Mouse (Mus musculus): Measurements from ENCODE around the gene Dscaml1.

The Dscaml1 gene

DNA sequence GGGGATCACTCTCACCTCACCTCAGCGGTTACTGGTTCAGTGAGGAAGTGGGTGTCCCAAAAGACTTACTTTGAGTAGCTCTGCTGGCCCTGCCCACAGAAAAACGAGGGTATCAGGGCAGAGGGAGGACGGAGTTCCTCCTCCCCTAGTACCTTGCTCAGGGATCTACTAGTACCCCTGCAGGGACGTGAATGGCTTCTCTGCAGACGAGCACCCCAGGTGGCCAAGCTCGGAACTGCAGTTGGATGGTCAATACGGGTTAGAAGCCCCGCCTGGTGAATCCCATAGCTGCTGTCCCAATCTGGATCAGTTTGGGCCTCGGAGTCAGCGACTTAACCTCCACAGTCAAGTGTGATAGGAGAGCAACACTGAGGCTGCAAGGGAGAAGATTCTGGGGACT lies 14.1 kb upstream of the Dscaml1 start:
- peak; percentile 73 for DNase-seq (ENCODE audit: low spot score)

DNA sequence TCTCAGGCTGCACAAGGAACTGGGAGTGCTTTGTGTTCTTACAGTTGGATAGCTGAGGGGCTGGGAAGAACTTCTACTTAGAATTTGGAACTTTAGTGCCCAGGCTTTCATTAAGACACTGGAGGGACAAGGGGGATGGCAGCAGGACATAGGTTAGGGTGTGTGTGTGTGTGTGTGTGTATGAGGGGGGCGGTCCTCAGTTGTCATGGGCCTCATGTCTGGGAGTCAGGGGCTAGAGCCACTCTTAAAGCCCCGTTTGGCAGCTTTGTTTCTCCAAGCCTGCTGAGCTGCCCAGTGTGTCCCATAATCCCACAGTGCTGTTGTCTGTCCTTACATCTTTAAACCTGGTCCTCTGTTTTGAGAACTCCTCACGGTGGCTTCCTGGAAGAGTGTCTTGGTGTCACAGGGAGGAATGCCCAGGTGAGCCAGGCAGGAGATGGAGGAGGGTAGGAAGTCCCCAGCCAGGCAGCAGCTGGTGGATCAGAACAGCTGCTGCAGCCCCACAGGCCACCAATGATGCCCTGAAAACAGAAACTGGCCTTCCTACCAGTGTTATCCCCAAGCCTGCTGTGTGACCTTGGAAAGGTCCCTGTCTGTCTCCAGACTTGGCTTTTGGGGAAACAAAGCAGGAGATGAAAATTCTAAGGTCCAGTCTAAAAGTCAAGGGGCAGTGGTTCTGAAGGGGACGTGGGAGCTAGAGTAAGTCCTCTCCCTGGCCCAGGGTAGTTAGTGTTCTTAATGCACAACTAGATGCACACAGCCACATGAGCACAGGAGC lies 13.5 kb upstream of the Dscaml1 start:
- no peak for DNase-seq (ENCODE audit: low spot score)

DNA sequence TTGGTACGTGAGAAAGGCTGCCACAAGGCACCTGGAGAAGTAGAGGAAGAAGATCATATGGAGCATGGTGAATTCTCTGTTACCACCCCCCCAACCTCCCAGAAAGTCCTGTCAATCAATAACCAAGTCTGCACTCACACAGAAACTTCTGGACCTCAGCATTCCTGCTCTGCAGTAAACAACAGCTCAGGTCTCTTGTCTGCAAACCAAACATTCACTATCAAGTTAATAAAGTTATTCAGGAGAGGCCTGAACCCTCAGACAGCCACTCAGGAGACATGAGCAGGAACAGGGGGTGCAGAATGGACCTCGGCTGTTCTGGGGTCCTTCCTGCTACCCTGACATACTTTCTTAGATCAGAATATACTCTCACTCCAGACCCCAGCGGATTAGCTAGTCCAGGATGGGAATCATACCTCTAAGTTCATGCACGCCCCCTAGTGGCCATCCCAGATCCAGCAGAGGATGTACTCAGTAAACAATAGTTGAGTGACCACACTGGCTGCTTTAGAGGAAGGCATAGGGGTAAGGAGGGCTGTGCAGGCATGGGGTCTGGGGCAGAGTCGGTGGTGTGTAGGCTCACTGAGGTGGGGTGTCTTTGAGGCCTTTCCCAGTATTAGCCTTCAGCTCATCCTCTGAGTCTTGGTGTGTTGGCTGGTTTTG lies 12.8 kb upstream of the Dscaml1 start:
- no peak for DNase-seq (ENCODE audit: low spot score)

DNA sequence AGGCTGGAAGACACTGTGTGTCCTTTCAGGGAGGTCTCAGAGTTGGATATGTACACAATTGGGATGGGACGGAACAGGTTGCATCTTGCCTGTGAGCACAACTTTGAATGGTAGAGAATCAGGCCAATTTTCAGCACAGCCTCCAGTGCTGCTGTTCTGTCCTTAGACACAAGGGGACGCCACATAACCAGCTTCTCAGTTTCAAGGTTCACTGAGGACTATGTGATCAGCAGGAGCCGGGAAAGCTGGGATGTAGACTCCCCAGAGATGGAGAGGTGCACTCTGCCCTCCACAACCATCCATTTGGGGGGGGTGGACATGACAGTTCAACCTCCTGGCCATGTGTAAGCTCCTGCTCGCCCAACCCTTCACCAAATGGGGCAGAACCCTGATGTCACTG lies 10.5 kb upstream of the Dscaml1 start:
- DNase-seq (ENCODE audit: low spot score) = no peak

DNA sequence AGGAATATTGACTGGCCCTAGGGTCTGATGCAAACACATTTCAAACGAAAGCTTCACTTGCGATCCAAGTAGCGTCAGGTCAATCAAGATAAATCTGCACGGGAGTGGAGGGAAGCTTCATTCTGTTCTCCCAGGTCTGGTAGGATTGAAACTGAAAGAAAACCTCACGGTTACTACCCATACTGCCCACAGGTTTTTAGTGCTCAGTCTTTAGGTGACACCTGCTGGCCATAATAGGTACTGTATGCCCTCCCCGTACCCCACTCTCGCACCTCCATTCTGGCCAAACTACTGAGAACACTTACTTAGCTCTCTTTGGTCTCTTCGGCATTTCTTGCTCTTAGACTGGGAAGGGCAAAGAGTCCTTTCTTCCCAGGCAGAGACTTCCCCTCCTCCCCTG lies 9.2 kb upstream of the Dscaml1 start:
- no peak for DNase-seq (ENCODE audit: low spot score)

DNA sequence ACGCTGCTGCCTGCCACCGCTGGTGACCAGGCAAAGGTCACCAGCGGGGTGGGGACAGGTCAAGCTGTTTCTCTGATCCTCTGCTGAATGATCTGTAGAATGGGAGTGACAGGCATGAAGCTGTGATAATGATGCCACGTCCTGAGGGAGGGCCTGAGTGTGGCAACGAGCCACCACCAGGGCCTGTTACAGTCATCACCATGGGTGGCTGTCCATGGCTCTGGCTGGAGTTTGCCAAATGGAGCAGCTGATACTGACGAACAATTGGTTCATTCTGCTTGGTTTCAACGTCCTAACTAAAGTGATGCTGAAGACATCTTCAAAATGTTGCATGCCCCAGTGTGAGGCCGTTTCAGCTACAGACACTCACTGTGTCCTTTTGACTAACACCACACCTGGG lies 8.2 kb upstream of the Dscaml1 start:
- no peak for DNase-seq (ENCODE audit: low spot score)

DNA sequence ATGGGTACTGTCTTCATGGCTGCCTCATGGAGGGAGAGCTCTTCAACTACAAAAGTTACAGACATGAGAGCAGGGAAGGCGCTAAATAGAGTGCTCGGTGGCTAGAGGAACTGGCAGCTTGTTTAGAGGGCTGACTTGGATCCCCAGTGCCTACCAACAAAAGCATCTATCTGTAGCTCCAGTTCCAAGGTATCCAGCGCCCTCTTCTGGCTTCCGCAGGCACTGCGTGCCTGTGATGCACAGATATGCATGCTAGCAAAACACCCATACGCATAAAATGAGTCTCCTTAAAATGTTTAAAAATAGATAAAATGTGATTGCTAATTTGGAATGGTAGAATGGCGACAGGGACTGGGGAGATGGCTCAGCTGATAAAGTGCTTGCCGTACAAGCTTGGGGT lies 5.2 kb upstream of the Dscaml1 start:
- DNase-seq (ENCODE audit: low spot score) = no peak

DNA sequence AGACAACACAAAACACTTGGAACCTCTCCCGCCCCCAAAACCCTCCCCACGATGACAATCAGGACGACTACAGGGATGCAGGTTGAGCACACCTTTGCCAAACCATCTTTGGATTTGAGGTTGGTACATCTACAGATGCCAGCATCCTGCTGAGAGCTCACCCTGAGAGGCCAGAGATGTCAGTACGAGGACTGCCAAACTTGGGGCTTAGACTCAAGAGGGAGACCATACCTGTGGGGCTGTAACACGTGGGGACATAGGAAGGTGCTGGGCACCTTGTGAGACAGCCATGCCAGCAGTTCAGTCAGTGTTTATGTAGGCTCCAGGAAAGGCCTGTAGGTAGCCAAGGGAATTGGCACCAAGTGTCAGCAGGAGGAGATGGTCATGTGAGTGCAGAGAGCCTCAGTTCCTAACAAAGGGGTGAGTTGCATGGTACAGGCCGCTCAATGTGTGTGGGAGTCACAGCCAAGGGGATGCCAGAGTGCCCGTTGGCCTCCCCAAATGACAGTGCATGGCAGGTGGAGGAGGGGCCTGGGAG lies 3.6 kb upstream of the Dscaml1 start:
- no peak for DNase-seq (ENCODE audit: low spot score)

DNA sequence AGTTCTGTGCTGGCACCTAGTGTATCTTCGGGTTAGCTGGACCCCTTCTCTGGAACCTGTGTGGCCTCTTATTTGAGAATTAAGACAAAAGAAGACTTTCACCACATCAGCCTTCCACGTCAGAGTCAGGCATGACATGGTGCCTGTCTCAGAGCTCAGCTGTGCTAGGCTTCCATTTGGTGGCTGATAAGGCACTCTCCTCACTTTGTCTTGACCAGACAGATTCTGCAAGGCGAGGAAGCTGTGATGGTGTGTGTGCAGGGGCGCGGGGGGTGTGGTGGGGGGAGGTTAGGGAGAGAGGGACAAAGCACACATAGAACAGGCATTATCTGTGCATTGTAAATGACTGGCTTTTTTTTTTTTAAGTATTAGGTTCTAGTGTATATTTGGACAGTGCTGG lies 3.0 kb downstream of the Dscaml1 start:
- no peak for DNase-seq (ENCODE audit: low spot score)

DNA sequence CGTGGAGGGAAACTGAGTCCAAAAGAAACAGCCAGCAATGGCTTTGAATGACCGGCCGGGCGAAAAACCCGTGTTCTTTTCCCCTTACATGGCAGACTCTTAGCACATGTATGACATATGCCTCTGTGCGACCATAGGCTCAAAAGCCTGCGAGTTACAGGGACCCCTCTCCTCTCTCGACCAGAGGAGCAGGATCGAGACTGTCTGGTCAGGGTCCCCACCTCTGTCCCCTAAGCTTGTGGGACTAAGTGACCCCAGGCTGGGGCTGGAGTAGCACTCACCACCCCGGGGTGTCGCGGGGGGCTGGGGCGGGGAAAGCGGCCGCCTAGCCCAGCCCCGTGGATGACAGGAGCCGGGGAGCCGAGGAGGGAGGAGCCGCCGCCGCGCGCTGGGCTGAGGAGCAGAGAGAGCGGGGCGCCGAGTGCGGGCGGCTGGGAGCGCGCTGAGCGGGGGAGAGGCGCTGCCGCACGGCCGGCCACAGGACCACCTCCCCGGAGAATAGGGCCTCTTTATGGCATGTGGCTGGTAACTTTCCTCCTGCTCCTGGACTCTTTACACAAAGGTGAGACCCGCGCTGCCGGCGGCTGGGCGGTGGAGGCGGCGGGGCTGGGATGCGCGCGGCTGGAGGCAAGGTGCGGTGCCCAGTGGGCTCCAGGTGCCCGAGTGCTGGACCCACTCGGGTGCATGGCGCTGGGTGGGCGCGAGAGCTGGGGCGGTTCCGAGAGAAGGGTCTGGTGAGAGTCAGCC lies 3.7 kb downstream of the Dscaml1 start:
- no peak for DNase-seq (ENCODE audit: low spot score)

DNA sequence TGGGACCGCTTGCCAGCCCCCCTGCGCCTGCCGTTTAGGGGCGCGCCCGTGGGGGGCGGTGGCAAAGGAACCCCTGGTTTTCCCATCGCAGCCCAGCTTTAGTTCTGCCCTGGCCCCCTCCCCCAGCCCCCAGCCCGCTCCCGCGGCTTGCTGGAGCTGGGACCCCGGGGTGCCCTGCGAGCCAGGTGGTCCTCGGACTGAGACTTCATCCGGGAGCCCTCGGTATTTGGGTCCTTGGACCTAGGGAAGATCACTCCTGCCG lies 4.2 kb downstream of the Dscaml1 start:
- DNase-seq (ENCODE audit: low spot score) = no peak

DNA sequence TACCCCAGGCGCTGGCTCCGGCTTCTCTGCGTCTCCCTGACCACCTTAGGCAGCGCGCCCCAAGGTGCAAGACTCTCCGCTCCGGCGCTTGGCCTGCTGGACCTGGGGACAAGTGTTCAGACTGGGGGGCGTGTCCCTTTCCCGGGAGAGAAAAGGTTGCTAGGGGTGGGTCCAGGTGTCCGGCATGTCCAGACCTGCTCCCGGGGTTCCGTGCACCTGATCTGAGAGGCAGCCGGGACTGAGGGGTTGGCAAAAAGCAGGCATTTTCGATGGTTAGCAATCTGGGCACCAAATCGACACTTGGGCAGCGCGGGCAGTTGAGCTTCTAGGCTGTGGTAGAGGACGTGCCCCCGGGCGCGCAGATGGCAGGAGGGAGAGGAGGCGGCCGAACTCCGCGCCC lies 4.7 kb downstream of the Dscaml1 start:
- no peak for DNase-seq (ENCODE audit: low spot score)

DNA sequence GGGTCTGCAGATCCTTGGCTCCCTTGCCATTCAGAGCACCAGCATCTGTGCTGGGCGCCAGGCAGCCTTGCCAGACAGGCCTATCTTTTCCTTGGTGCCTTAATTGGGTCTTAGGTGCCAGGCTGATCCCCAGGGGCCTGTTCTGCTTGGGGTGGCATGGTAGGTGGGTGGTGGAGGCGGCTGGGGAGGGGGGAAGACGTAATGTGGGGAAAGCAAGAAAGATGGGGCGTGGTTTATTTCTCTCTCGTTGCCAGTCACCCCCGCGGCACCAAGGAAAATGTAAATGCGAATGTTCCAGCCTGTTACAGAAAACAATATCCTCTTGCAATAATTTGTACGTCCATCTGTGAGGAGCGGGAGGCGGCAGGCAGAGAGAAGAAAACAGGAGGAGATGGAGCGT lies 6.2 kb downstream of the Dscaml1 start:
- DNase-seq (ENCODE audit: low spot score) = no peak

DNA sequence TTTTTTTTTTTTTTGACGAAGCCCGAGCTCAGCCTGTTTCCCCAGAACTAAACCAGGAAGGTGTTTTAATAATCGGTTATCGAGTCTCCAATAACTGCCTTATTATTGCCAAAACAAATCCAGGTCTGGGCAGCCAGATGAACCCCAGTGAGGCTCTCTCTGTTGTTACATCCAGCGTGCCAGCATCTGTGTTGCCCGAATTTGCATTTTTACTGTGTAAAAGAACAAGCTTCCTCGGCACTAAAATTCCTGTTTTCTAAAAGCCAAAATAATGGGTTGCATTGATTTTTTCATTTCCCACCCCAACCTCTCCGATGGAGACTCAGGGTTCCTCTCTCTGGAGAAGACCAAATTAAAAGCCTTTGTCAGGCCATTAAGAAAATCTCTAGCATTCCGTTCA lies 6.7 kb downstream of the Dscaml1 start:
- DNase-seq (ENCODE audit: low spot score) = no peak

DNA sequence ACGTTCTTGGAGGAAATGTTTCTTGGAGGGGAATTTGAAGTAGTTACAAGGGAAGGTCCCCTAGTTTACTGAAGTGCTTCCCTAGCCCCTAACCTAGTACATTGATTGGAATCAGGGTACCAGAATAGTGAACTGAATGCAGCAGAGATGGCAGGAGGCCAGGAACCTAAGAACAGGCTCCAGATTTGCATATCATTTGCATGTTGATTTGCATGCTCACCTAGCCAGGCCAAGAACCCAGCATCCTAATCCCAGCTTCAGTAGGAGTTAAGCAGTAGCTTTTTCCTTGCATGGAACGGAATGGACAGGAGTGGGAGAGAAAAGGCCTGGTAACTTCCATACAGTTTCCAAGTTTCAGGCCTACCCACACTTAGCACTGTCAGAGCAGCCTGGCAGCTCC lies 7.7 kb downstream of the Dscaml1 start:
- no peak for DNase-seq (ENCODE audit: low spot score)

DNA sequence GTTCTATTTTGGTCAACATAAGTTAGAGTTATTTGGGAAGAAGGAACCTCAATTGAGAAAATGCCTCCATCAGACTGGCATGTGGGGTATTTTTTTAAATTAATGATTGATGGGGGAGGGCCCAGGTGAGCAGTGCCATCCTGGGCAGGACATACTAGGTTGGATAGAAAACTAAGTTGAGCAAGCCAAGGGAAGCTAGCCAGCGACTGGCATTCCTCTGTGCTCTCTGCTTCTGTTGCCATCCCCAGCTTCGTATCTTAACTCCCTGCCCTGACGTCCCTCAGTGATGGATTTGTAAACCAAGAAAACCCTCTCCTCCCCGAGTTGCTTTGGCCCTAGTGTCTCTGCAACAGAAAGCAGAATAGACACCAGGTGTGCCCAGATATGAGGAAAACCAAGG lies 12.6 kb downstream of the Dscaml1 start:
- DNase-seq (ENCODE audit: low spot score) = no peak

DNA sequence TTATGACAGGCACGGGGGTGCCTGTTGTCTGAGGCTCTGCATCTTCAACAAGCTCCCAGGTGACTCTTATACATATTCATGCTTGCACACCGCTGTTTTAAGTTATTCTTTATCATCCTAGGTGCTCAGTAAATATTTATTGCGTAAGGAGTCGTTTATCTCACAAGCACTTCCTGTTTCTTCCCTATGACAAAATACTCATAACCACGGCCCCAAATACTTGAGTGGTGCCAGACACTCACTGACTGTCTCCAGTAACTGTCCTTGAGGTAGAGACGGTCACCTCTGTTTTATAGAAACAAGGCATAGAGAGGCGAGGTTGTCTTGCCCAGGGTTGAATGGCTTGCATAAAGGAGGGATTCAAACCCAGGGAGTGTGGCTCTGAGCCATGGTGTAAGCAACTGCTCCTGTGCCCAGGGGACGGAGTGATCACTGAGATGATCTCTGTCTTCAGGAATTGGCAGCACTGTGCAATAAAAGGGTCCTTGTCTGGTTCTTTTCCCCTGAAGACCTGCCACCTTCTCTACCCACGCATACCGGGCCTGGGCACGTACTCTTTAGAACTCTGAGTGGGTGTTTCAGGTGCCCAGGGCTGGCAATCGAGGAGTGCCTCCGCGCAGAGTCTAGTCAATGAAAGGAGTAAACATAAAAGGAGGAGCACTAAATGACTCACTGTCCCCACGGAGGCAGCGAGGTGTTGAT lies 13.8 kb downstream of the Dscaml1 start:
- no peak for DNase-seq (ENCODE audit: low spot score)

DNA sequence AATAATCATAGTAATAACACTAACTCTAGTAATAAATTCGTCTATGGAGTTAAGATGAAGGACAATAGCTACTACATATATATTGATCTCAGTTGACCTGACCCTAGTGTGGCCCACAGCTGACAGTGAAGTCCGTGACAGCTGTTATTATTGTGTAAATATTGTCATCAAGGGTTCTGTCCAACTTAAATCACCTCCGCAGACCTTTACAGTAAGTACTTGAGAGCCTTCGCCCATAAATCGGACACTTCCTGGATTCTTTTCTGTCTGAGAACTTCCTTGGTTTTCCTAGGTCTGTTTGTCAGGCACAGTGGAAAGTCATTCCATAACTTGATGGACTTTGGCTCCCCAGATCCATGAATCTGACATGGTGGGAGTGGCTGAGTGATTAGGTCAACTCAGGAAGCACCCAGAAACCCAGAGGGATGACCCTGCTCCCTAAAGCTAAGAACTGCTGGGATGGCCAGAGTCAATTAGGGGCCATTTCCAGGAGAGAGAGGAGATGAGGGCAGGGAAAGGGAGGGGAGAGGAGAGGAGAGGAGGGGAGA lies 17.9 kb downstream of the Dscaml1 start:
- DNase-seq (ENCODE audit: low spot score) = no peak

DNA sequence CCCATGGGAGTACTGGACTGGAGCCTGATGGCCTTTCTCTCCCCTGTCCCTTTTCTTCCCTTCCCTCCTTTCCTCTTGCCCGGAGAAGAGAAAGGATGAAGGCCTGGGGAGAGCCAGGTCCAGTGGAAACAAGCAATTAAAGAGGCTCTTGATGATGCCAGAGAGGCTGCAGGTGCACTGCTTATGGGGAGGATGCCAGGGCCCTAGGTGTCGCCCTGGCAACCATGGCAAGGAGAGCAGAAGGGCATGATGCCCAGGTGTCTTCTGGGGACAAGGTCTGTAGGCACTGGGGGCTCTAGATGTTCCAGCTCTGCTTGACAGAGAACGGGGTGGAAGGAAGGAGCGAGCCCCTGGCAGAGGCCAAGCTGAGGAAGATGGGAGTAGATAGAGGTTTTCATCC lies 23.2 kb downstream of the Dscaml1 start:
- DNase-seq (ENCODE audit: low spot score) = no peak

DNA sequence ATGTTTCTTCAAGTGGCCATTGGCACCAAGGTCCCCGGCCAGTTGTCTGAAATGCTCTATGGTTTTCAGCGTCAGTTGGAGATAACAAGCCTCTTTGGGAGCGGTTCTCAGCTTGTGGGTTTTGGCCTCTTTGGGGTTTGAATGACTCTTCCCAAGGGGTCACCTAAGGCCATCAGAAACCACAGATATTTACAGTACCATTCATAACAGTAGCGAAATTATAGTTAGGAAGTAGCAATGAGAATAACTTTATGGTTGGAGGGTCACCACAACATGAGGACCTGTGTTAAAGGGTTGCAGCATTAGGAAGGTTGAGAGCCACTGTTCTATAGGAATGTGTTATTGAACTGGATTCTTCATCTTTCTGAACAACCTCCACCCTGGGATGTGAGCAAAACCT lies 24.9 kb downstream of the Dscaml1 start:
- no peak for DNase-seq (ENCODE audit: low spot score)

DNA sequence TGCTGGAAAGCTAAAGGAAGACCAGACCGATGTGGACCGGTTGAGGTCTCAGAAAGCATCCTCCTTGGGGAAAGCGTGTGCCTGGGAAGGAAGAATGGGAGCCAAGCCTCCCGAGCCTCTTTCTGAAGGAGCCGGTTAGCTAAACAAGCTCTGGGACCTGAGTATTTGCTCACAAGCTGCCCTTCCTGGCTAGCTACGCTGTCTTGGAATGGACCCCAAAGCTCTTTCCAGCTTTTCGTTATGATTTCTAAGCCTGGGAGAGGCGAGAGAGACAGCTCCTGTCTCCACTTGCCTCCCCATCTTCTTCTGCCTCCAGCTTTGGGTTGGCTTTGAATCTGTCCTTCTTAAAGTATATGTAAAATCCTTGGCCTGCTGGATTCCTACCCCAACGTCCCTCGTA lies 27.6 kb downstream of the Dscaml1 start:
- no peak for DNase-seq (ENCODE audit: low spot score)

DNA sequence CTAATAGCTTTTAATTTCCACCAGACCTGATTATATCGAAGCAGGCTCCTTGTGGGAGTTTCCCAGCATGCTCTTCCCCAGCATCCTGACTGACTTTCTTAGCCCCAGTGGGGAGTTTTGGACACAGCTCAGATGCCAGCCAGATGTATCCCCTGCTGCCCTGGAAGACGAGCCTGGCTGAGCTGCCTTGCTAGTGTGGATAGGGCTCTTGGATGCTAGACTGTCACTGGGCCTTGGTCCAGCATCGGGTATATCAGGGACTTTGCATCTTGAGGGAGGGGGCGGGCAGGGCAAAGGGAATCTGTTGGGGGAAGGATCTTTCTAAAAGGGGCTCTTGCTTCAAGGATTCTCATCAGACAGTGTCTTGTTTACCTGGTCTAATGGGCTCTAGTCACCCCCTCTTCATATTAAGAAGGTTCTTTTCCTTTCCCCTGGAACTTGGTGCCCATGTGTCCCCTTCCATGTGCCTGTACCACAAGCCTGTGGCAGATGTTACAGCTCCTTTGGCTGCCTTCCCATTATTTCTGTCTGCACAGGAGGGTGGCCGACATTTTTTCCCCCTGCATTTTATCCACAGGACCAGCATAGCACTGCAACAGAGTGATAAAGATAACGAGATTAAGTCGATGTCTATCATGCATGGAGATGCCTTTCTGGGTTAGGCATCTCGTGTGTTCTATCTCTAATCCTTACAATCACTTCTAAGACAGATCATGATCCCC lies 28.6 kb downstream of the Dscaml1 start:
- no peak for DNase-seq (ENCODE audit: low spot score)

Measured in urinary bladder, postnatal 10 days (tissue).